ENCODE assay signal across 8 mouse cellular contexts in the genomic region with DNA sequence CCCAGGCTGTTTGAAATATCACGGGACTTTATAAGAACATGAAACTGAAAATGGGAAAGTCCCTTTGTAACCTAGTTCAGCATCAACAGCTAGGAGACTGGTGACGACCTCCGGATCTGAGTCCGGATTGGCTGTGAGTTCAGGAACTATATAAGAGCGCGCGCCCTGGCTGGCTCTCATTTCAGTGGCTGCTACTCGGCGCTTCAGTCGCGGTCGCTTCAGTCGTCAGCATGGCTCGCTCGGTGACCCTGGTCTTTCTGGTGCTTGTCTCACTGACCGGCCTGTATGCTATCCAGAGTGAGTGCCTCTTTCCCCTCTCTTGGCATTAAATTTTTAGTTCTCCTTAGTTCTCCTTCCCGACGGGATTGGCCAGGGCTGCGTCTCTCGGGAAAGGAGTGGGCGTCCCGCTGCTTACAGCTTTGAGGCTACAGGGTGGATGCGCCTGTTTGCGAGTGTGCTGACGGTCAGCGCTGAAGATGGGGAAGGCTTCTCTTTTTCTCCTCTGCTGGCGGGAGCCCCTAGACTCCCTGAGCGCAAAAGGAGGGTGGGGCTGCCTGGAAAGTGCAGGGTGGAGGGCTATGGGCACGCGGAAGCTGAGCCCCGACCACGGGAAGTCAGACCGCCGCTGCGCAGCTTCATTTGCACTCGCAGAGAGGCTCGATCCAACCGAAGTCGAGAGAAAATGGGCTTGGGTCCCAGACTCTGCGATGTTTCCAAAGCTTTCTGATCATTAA. TPM values are rescaled to one million over a fixed set of nuclear protein-coding genes. Genes with fewer than 3 reads are reported as not detected.
DNase-seq lines count a peak whose midpoint lies in the region; ATAC-seq and TF ChIP-seq lines count a peak whose summit lies in the region.

B2m (plus strand) TSS at position 179 of the 734 bp plus-strand sequence.

- TF ChIP-seq CTCF in cortical plate, adult 2 months (IDR thresholded peaks at IDR 0.05; ENCODE audit: extremely low read depth, insufficient read depth, low read length) = no peak

- no peaks in the 10 kb centered on the region for H3K9me3 ChIP-seq in megakaryocyte, embryonic 14.5 days

- DNase-seq in gastrocnemius, adult 8-10 months (ENCODE audit: low spot score in 2 of 2) = peak; percentile 92 to 93
- DNase-seq in hindlimb bud, embryonic 11.5 days (ENCODE audit: extremely low spot score, low read depth, low spot score) = peak; percentile 92
- peak; percentile 86 to 91 for DNase-seq in left cerebral cortex, adult 8-10 months (ENCODE audit: low spot score in 2 of 2)
- peak; percentile 95 for DNase-seq in right cerebral cortex, postnatal 10 days (ENCODE audit: low spot score in 2 of 2)
- peak; percentile 92 for DNase-seq in urinary bladder, postnatal 25 days (ENCODE audit: low spot score)

- ATAC-seq in activated CD4-positive, CD25-positive, alpha-beta regulatory T cell, adult 4 months = peak; percentile 82

- TF ChIP-seq POLR2A in cortical plate, adult 2 months (IDR thresholded peaks at IDR 0.05; ENCODE audit: extremely low read depth, insufficient read depth, low read length) = peak; percentile 98

- H3K4me1 ChIP-seq in cortical plate, adult 2 months (ENCODE audit: control insufficient read depth, insufficient read depth, low read length) = no peaks in the 10 kb centered on the region; the same call in 1 of the 2 replicates
- peaks cover 51% of the 10 kb centered on the region for H3K4me1 ChIP-seq in megakaryocyte, embryonic 14.5 days

- H3K27ac ChIP-seq in cortical plate, adult 2 months (ENCODE audit: insufficient read depth, low read length) = peak within 1 kb of the TSS; percentile 5; the same call in 1 of the 2 replicates

- H3K27me3 ChIP-seq in megakaryocyte, embryonic 14.5 days (replicated peaks) = no peaks in the 10 kb centered on the region

- peak within 1 kb of the TSS; percentile 65 for H3K4me3 ChIP-seq in cortical plate, adult 2 months (ENCODE audit: insufficient read depth, low read length)
- H3K4me3 ChIP-seq in megakaryocyte, embryonic 14.5 days (replicated peaks) = peak within 1 kb of the TSS; percentile 95

- peaks cover 30% of the 10 kb centered on the region for H3K36me3 ChIP-seq in megakaryocyte, embryonic 14.5 days (replicated peaks; ENCODE audit: low read length)

RNA-seq across cellular contexts. Expression of gene B2m, which starts in this region (rescaled TPM):
- 1,000 to 10,000 TPM; 8,975 to 9,816 TPM for polyA plus RNA-seq in activated CD4-positive, CD25-positive, alpha-beta regulatory T cell, adult 4 months (2017; shearing (Covaris generic))
- polyA plus RNA-seq in cortical plate, adult 2 months (2012; rRNA removed) = 188 and 212 TPM in 2 replicates
- 100 to 1,000 TPM in 1 of 4 experiments, 10 to 100 TPM in 3; 54.2 to 107 (median 77.1) TPM for total RNA-seq in gastrocnemius, adult 8-10 months (2022)
- 100 to 1,000 TPM; 110 to 317 (median 183) TPM for total RNA-seq in left cerebral cortex, adult 8-10 months (2022)
- polyA plus RNA-seq in megakaryocyte, embryonic 14.5 days (2012; ENCODE audit: insufficient read depth, low replicate concordance) = 24.9 and 99.6 TPM in 2 replicates

Comparison
In these comparisons a context has a peak if more than half of its experiments do, and no peak if none do; other contexts are left out.
1. Peak in every context shown above with its lines: DNase-seq, ATAC-seq, H3K4me3 ChIP-seq and H3K27ac ChIP-seq.
2. RNA of gene B2m (polyA plus RNA-seq): 8,975 to 9,816 TPM in activated CD4-positive, CD25-positive, alpha-beta regulatory T cell, adult 4 months; 188 to 212 TPM in cortical plate, adult 2 months and 24.9 to 99.6 TPM in megakaryocyte, embryonic 14.5 days; every median in the first group is over 10 times any median in the second.